Mouse (Mus musculus) A20 (cell line): ENCODE results near the gene Ccl4.

Source experiments
- DNase-seq: peaks from one replicate; pipeline ENCODE4 v3.0.0-alpha.2; 2011; ENCODE audit warnings: low read depth, low spot score

Gene Ccl4

DNA sequence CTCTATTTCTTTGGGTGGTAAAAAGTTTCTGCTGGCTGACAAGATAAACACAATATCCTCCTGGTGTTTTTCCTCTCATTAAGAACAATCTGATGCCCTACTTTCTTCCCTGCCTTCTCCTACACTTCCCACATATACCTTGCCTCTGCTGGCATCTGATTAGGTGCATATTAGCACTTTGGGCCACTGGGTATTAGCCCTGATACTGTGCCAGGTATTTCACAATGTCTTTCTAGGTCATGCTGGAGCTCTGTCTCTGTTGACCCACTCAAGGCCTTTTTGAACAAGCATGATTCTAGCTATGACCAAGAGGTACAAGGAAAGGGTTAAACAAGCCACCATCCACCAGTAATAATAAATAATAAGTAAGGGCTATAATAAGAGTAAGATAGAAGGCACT, 9.4 kb downstream of the Ccl4 start:
- DNase-seq, result no peak

DNA sequence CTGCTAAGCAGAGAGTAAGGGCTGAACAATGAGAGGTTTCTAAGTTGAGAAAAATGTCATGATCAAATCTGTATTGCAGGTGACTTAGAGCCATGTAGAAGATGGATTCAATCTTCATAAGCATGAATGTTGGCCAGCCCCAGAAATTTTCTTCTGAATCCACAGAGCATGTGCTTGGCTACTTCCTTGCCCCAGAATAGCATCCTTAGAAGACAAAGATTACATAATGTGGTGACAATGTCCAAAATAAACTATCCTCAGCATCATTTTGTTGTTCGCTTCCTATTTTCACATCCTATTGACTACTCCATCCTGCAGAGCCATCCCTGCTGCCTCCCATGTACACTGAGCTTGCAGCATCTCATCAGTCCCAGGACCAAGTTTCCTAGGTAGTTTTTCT, 13.3 kb downstream of the Ccl4 start:
- no peak for DNase-seq

DNA sequence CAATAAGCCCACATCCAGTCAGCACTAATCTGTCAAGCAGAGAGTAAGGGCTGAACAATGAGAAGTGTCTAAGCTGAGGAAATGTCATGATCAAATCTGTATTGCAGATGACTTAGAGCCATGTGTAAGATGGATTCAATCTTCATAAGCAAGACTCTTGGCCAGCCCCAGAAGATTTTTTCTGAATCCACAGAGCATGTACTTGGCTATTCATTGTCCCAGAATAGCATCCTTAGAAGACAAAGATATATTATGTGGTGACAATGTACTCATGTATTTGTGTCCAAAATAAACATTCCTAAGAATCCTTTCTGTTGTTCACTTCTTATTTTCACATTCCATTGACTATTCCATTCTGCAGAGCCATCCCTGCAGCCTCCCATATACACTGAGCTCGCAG, 27.5 kb downstream of the Ccl4 start:
- DNase-seq, result no peak

DNA sequence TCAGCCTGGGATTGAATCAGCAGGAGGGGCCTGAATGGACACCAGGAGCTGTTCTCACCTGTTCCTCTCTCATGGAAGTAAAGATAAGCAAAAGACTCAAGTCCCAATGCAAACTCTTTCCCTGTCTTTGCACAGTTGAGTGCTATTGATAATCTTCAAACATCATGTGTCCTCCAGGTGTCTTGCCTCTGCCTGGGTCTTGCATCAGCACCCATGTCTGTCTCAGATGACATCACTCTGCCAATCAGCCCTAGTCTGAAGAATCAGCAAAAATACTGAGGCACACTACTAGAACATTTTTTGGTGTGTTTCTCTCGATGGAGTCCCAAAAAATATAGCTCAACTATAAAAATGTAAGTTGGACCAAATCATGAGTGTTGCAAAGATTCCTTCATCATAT, 29.6 kb downstream of the Ccl4 start:
- no peak for DNase-seq

DNA sequence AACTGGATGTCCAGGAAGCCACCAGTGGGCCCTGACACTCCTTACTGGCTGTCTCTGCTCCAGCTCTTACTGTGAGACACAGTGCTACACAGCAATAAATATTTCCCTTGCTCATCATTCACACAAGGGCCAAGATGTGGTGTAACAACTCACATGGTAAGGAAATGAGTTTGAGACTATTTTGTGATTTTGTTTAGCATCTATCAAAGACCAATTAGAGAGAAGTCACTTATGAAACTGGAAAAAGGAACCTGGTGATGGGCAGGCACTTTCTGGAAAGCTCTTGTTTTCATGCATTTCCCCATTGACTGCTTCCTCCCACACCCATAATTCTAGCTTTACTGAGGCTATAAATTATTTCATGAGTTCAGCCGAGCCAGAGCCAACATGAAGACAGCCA, 41.3 kb downstream of the Ccl4 start, which contains the start of gene Wfdc17:
Wfdc17 (plus strand) TSS at position 287 of the 400 bp plus-strand sequence.
- DNase-seq, result peak; percentile 33

DNA sequence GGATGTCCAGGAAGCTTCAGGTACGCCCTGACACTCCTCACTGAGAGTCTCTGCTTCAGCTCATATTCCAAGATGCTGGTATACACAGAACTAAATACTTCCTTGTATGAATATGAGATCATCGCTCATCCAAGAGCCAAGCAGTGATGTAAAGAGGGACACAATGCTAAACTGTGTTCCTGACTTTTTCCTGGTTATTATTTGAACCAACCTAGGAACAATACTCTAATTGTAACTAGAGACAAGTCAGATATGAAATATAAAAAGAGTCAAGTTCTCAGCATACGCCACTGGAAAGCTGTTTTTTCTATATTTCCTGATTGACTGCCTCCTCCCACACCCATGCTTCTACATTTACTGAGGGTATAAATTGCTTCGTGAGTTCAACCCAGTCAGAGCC, 46.3 kb downstream of the Ccl4 start, which contains the start of gene Wfdc18:
Wfdc18 (plus strand) TSS at position 301 of the 400 bp plus-strand sequence.
- no peak for DNase-seq

DNA sequence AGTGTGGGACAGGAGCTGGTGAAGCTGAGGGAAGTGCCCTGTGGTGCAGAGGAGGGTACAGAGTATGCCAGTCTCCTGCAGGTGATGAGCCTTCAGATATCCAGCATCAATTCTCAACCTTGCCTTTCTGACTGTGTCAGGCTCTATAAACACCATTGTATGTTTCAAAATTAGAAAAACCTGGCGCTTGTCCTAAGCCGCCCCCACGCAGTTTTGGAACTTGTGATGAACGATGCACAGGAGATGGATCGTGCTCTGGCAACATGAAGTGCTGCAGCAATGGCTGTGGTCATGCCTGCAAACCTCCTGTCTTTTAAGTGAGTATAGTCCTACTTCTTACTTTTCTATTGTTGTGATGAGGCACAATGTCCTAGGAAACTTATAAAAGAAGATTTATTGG, 47.3 kb downstream of the Ccl4 start:
- DNase-seq, result no peak

DNA sequence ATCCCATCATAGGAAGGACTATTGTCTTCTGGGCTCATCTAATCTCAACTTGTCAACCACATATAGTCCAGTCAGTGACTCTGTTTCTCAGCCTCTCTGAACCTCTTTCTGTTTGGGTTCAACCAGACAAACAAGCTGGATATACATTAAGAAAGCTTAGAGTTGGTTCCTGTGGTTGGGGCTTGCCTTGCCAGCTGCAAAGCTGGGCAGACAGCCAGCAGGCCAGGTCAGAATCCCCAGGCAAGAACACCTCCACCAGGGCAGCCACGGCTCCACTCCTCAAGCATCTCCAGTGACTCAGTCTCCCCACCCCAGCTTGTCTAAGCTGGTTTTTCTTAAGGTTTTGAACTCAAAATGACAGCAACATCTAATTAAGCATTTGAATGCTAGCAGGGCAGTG, 50.3 kb downstream of the Ccl4 start:
- DNase-seq, result no peak

DNA sequence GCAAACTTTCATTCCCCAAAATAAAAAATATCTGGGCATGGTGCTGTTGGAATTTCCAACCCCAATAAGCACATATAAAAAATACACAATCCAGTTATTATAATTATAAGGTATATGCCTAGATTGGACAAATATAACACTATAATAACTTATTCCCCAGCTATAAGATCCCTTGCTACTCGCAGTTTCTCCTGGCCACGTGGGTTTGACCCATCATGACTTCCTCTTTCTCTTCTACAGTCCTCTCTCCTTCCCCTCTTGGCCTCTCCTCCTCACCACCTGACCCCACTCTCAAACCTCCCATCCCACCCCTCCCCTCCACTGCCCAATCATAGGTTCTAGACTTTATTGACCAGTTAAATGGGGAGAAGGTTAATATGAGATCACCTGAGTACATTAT, 51.5 kb downstream of the Ccl4 start:
- peak; percentile 44 for DNase-seq
